Mouse (Mus musculus) heart, postnatal 0 days (tissue): ENCODE data around the gene Mfsd4b5.

Experiments used
- CTCF ChIP-seq: IDR thresholded peaks from 2 replicates; pipeline ENCODE4 v1.5.1; 2016; ENCODE audit warnings: antibody characterized with exemption, control low read depth, low read depth
- EP300 ChIP-seq: IDR thresholded peaks from 2 replicates; pipeline ENCODE4 v1.6.1; 2016; ENCODE audit warnings: antibody characterized with exemption, low read depth

- TF ChIP-seq EP300 (no peak), CTCF (no peak)
Observed at GRCm38 (mm10) chr10:40032897-40033296, 46.5 kb upstream of the Mfsd4b5 start.
